Mouse (Mus musculus) left cerebral cortex, postnatal 4 days (tissue): Measurements from ENCODE around the gene Pdzd2. TPM values are rescaled to one million over a fixed set of nuclear protein-coding genes. Genes with fewer than 3 reads are reported as not detected.

ENCODE experiments used
- DNase-seq: peaks from one replicate; pipeline ENCODE4 v3.0.0-alpha.2; 2022
- intact Hi-C: fragments of 180-260 bp; cut with DNase I; formaldehyde crosslinking; loops from one replicate; pipeline ENCODE4 v1.15.1; 2025
- total RNA-seq, 2 experiments: library from RNA; stranded (reverse); gene quantifications; 2 replicates each; pipeline ENCODE4 v1.2.3; 2021

Gene Pdzd2
- total RNA-seq, 2 experiments from 2014 or later: 87.8 to 107 TPM

DNA sequence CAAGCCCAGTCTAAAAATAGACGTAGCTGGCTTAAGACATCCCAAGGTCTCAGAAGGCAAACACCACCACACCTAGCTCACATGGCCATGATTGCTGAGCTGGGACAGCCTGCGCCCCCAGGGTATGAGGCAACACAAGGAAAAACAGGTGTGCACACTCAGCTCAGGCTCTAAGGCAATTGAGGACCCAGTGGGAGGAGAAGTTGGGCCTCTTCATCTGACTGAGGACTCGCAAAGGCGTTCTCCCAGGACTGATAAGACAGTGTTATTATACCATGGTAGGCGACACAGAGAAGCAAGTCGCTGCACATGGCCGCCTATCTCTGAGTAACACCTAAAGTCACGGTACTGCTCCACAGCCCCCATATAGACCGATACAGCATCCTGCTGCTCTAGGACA is 235.8 kb downstream of the Pdzd2 start:
- DNase-seq: no peak
- intact Hi-C loops: no loop called here

DNA sequence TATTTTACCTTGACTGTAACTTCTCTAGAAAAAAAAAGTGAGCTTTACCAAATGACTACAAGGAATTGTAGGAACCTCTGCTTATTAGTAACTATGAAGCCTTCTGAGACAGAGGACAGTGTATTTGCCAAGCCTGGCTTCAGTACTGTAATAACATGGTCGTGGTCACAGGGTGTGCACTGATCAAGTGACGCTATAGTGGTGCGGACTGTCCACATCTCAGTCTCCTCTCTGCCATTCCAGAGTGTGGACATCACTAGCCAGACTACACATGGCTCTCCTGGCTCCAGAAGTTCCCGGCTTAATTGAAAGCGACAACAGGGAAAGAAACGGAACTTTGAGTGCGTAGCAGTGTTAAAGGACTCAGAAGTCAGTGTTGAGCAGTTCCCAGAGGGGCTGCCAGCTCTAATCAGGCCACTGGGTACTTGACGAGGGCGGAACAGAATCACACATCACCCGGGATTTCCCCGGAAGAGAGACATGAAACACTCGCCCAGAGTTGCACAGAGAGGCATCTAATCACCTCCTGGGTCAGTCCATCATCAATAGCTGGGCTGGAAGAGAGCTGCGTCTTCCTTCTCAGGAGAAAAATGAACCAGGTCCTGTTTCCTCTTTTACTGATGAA is 237.7 kb downstream of the Pdzd2 start:
- intact Hi-C loops: no loop called here

DNA sequence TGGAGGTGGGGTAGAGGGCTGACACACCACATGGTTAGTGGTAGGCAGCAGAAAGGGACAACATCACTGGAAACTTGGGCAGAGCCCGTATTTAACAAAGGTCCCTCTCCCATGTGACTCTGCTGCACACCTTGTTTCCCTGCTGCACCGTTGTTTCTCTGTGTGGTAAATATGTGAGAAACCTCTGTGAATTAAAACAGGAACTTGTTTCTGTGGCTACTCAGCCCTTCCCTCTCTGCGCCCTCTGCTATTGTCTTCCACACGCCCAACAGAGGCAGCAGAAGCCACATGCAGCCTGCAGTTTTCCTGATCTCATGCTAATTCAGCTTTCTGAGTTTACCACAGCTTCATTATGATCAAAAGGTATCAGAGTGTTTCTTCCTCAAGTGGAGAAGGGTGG is 239.1 kb downstream of the Pdzd2 start:
- intact Hi-C loops: no loop called here
- DNase-seq: no peak

More for the DNA sequence above, 237.7 kb downstream of the Pdzd2 start:
- DNase-seq: no peak

DNA sequence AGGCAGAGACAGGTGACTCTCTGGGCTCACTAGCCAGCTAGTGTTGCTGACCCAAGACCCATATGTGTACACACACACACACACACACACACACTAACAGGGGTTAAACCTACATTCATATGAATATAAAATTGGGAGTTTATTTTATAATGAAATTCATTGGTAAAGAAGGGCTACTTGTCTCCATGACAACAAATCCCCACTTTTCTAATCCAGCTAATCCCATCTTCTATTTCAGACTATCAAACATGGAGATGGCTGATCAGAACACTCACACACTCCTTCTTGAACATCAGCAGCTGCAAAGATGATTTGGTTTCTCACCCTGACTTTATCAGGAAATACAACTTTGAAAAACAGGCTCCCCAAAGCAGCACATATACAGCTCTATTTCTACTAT is 245.6 kb downstream of the Pdzd2 start:
- DNase-seq: no peak
- intact Hi-C loops: no loop called here

DNA sequence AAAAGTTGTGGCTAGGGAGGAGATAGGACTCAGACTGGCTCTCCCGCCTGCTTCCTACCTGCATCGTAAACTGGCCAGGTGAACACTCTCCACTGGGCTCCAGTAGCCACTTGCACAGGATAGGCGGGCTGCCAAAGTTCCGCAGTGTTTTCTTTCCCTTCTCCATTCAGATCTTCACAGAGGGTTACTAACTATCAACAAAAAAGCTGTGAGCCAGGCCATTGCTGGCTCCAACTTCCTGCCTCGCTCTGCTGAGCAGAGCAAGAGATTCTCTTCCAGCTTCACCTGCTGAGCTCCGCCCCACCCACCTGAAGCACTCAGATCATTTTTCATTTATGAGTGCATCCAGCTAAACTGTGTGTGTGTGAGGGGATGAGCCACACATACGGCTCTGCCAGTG is 246.5 kb downstream of the Pdzd2 start:
- no peak for DNase-seq

DNA sequence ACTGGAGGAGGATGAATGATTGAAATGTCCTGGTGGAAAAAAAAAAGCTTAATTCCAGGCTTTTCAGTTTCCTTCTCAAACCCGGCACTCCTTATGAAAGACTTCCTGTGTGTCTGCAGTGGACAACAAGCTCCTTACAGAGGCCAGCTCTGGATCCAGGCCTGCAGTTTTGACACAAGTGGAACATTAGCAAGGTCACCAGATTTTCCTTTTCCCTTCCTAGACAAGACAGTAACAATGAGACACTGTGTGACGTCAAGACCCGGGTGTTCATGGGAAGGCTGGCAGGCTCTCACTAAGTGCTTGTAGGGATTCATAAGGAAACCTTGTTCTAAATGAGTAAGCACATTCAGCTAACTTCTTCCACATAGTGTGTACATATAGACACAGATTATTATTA is 248.8 kb downstream of the Pdzd2 start:
- intact Hi-C loops: no loop called here
- DNase-seq: peak; percentile 17

More for the DNA sequence above, 246.5 kb downstream of the Pdzd2 start:
- intact Hi-C loops: no loop called here

DNA sequence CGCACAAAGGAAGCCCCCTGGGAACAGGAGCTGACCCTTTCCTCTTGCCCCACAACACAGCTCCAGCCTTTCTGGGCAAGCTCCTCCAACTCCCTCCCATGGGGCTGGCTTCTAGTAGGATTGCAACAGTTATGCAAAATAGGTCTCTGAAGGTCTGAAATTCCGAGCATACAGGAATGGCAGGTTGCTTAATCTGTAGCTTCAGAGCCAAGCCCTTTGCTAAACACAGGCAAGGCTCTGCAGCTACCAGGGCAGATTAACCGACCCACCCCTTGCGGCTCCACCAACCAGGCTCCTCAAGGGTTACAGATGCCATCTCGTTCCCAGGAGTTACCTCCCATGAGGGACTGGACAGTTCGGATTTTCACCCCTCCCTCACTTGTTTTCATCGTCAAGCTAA is 249.2 kb downstream of the Pdzd2 start:
- DNase-seq: peak; percentile 14
- intact Hi-C loops: no loop called here

DNA sequence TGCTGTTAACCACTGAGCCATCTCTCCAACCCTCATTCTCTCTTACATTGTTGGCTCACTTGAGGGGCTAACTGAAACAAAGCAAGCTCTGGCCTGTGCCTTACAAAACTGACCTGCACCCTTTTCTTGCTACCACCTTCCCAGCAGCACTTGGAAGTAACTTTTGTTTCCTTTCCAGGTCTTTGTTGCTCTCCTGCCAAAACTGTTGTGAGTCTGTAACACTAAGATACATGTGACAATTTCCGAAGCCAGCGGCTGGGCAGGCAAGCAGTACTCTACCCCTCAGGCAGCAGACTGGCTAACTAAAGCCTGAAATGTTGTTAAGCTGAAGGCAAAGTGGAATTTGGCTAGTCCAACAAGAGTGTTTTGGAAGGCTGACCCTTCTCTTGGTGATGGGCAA is 251.4 kb downstream of the Pdzd2 start:
- intact Hi-C loops: no loop called here
- DNase-seq: no peak

DNA sequence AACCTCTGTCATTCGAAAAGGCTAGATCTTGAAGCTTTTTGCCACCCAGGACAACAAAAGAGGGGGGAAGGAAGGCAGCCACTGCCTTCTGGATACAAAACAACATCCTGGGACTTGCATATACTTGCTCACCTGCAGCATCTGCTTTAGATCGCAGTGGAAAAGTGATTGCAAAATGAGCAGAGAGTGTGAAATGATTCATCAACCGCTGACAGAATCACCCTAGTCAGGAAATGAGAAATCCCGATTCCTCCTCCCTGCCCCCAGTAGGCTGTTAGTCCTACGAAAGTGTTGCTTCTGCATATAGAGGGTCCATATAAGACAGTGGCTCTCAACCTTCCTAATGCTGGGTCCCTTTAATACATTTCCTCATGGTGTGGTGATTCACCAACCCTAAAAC is 258.5 kb downstream of the Pdzd2 start:
- intact Hi-C loops: no loop called here

DNA sequence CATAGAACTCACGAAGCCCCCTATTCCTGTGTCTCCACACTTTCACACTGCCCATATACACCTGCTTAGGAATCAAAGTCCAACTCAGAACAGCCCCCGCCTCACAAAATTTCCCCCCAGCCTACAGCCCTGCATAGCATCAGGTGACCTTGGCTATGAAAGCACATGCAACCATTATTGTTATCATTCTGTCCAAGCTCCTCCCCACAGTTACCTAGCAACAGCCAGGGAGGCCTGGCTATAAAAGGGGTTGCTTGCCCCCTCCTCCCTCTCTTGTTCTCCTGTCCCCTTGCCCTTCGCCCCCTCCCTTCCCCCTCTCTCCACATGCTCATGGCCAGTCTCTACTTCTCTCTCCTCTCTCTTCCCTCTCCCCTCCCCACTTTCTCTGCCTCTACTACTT is 259.4 kb downstream of the Pdzd2 start:
- intact Hi-C loops: no loop called here

More for the DNA sequence above, 258.5 kb downstream of the Pdzd2 start:
- DNase-seq: no peak

DNA sequence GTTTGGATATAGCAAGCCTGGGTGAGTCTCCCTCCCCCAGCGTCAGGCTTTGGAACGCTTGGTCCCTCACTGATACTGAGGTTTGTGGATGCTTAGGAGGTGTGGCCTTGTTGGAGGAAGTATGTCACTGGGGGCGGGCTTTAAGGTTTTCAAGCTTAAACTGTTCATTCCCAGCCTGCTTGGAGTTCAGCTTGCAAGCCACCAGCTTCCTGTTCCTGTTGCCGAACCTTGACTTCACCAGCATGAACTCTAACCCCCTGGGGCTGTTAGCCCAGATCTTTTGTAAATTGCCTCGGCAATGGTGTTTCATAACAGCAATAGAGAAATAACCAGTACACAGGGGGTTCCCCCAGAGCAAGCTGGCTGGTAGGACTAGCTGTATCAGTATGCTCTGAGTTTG is 260.4 kb downstream of the Pdzd2 start:
- DNase-seq: no peak
- intact Hi-C loops: no loop called here

More for the DNA sequence above, 259.4 kb downstream of the Pdzd2 start:
- DNase-seq: no peak

DNA sequence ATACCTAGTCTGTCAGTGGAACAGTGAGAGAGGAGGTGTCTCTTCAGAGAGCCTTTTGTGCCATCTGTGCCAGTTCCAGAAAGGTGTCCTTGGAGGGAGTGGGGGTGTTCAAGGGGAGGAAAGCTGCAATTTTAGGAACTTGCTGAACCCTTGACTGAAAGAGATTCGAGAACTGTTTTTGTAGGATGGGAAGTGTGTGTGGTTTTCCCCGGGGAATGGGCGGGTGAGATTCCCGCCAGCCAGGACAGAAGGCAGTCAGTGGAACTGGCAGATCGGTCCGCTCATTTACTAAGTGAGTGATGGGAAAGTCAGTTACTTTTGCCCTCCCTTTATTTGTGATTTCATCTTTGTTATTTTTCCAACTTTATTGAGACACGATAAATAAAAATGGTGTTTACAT is 266.1 kb downstream of the Pdzd2 start:
- intact Hi-C loops: no loop called here
- DNase-seq: no peak

DNA sequence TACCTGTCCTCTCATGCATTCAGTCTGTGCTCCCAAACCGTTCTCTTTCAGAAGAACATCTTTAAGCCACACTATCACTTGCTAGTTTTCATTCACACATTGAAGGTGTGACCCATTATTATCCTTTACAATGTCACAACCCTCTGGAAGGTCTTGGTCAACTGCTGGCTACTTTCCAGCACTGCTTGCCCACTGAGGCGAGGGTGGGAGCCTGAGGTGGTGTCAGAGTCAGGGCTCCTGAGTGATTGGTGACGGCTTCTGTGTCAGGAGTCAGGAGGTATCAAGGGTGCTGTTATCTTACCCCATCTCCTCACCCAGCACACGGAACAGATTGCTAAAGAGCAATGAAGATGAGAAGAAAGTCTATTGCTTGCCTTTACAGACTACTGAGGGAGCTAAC is 267.1 kb downstream of the Pdzd2 start:
- DNase-seq: no peak
- intact Hi-C loops: no loop called here

DNA sequence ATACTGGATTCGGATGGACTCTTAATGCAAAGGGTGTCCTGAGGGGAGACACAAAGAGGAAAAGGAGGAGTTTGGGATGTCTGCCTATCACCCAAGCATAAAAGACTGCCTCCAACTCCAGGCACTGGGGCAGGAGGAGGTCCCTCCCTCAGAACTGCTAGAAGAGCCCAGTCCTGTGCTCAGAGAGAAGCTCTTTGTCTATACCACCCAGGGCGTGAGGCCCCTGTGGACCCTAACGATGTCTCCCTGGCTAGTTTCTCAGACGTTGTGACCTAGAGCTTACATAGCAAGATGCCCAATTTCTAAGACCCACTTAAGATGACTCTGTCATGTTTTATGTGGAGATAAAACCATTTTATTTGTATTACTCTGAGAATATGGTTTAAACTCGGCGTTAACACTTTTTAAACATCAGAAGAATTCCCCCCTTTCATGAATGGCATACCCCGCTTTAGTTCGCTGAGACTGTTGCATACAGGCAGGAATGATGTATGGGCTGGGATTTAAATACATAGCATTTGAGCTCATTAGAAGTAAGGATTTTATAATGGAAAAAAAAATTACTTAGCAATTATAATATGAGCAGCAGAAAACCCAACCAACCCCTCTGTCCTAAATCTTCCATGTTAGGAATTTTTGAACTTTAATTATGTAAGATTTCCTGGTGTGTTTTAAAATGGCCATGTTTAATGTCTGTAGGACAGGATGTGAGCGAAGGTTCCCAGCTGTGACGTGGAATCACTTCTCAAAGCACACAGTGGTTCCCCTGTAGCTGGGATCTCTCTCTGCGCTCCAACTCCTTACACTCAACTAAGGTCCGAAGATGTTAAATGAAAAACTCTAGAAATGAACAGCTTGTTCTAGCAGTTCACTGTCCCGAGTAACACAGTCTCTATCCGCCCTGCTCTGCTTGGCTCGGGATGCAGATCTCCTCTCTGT is 268.6 kb downstream of the Pdzd2 start:
- no peak for DNase-seq
- intact Hi-C loops: no loop called here

DNA sequence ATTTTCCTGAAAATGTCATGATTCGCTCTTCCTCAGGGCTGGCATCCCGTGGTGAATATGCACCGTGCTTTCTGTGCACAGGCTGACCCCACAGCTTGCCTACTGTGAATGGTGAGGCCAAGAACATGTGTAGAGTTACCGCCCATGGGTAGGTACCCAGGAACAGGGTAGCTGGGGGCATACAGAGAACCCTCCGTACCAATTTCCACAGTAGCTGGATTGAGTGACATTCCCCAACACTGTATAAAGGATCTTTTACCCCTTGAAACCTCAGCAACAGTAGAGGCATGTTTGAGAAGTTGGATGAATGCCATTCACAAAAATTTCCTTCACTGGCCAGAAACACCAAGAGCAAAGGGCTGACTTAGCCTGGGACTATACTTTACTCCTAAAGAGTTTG is 271.1 kb downstream of the Pdzd2 start:
- intact Hi-C loops: no loop called here
- DNase-seq: no peak

DNA sequence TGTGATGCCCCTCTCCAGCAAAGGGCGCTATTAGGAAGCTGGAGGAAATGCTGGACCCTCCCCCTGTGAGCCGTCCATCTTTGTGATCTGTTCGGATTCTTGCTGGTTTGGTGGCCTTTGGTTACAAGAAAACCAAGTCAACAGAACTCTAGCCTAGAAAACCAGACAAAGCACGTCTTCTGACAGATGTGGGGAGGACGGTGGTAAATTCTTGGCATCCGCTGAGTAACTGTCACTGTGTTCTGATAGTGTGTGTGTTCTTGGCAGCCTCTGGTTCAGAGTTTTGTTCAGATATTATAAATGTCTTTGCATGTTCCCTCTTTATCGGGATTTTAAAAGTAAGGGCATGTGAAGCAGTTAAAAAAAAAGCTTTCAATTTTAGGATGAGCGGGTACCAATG is 274.0 kb downstream of the Pdzd2 start:
- no peak for DNase-seq
- intact Hi-C loops: no loop called here

DNA sequence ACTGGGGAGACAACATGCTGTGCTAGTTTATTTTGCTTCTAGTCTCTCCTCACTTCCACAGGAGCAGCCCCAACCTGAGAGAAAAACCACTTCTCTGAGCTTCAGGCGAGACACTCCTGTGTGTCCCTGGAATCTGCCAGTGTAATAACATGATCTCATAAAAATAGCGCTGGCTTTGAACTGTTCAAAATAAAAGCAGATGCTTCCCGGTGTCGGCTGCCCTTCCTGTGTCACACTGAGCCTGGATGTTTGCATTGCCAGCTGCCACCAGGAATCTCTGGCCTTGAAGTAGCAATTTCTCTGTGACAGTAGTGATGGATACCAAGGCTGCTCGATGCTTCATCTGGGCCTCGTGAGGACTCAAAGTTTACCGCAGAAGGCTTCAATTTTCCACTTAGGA is 282.9 kb downstream of the Pdzd2 start:
- intact Hi-C loops: no loop called here
- DNase-seq: no peak

DNA sequence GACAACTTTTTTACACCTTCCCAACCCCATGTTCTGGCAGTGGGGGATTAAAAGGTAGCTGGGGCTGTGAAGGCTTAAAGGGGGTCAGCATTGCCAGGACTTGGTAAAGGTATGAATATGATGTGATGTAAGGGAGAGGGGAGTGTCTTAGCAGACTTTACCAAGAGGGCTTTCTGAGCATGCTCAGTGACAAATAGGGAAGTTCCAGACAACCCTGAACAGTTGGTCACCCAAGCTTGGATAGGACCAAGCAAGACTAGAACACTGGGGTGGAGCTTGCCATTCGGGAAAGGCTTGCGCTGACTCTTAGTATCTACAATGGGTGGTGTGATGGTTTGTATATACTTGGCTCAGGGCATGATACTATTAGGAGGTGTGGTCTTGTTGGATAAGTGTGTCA is 286.4 kb downstream of the Pdzd2 start:
- intact Hi-C loops: no loop called here

DNA sequence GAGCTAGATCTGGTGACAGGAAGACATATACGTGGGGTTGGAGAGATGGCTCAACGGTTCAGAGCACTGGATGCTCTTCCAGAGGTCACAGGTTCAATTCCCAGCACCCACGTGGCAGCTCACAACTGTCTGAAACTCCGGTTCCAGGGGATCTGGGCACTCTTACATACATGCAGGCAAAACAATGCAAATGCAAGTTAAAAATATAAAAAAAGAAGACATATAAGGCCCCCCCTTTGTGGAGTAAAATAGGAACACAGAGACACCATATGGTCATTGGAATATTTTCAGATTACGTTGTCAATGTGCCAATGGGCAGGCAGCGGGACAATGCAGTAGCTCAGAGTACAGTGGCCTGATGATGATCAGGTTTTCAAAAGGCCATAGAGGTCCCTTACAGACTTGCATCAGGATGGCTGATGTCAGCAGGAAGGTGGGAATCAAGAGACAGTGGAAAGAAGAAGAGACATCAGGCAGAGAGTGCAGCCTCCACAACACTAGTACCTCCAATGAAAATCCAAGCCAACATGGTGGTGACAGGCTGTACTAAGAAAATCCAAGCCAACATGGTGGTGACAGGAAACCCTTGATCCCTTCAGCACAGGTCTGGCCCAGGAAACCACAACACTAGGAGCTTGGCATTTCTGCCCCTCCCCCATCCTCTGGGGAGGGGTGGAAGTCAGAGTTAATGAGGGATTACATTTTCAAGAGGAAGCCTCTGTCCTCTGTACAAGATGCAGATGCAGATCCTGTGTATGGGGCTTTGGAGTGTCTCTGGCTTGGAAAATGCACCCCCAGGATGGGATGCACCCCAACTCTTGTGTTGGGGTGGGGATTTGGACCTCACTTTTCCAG is 287.4 kb downstream of the Pdzd2 start:
- intact Hi-C loops: no loop called here

More for the DNA sequence above, 286.4 kb downstream of the Pdzd2 start:
- DNase-seq: no peak

DNA sequence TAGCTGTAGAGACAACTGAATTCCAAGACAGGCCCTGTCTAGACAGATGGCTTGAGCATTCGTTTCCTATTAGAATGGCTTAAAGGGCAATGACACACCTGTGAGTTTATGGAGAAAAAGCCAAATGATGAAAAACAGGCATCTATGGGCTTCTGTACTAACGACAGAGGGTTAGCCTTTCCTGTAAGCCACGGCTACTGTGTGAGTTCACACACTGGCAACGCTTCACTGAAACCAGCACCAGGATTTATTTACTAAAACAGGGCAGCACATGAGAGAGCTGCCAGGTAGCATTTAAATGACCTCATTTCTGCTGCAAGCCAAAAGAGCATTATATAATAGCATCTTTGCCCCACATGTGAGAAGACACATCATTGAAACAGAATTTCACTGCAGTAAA is 288.3 kb downstream of the Pdzd2 start:
- intact Hi-C loops: no loop called here
- DNase-seq: no peak

More for the DNA sequence above, 287.4 kb downstream of the Pdzd2 start:
- DNase-seq: no peak

DNA sequence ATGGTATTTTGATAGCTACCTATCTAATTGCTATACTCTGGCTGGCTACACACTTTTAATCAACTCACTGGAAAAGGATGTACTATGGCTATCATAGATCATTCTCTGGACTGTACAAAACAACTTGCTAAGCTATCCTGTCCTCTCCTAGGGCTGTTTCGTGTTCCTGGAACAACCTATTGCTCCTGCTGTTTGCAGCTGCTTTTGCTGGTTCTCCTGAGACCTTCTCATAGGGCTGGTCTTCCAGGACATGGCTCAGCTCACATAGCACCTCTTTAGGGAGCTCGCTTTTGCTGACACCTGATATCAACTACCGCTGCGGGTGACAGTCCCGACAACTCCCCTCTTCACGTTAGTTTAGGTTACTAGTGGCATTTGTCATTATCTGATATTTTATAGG is 288.9 kb downstream of the Pdzd2 start:
- DNase-seq: no peak
- intact Hi-C loops: no loop called here
